Mouse (Mus musculus): ENCODE measurements at regions not wholly inside any gene's neighbourhood (a gene's known extent, or its start where the extent isn't known, plus 50 kb on each side); places are given as distances from the start of the nearest gene placed in this dataset.

- no peak for DNase-seq (ENCODE audit: extremely low spot score in 1 of 2, low spot score in 1 of 2)
Measured at GRCm38 (mm10) chr17:62546286-62546685, 334.8 kb downstream of the Efna5 start.

- peak; percentile 17 to 72 for DNase-seq (ENCODE audit: extremely low spot score in 1 of 2, low spot score in 1 of 2)
Measured at GRCm38 (mm10) chr17:62545330-62545729, 335.8 kb downstream of the Efna5 start.

- DNase-seq (ENCODE audit: extremely low spot score in 1 of 2, low spot score in 1 of 2) = no peak
Measured at GRCm38 (mm10) chr17:62543056-62543975, 337.8 kb downstream of the Efna5 start.

- no peak for DNase-seq (ENCODE audit: extremely low spot score in 1 of 2, low spot score in 1 of 2)
Measured at GRCm38 (mm10) chr17:62529911-62530310, 351.2 kb downstream of the Efna5 start.

- DNase-seq (ENCODE audit: extremely low spot score in 1 of 2, low spot score in 1 of 2) = no peak
Measured at GRCm38 (mm10) chr17:62527556-62527955, 353.6 kb downstream of the Efna5 start.

- DNase-seq (ENCODE audit: extremely low spot score in 1 of 2, low spot score in 1 of 2) = no peak
Measured at GRCm38 (mm10) chr17:62513635-62514034, 367.5 kb downstream of the Efna5 start.

GRCm38 (mm10) chr17:62510184-62510583 is 370.9 kb downstream of the Efna5 start:
- no peak for DNase-seq (ENCODE audit: extremely low spot score in 1 of 2, low spot score in 1 of 2)

GRCm38 (mm10) chr17:62507766-62508485 is 373.2 kb downstream of the Efna5 start:
- no peak for DNase-seq (ENCODE audit: extremely low spot score in 1 of 2, low spot score in 1 of 2)

GRCm38 (mm10) chr17:62504691-62505090 is 376.4 kb downstream of the Efna5 start:
- no peak for DNase-seq (ENCODE audit: extremely low spot score in 1 of 2, low spot score in 1 of 2)

GRCm38 (mm10) chr17:62470739-62471138 is 410.4 kb downstream of the Efna5 start:
- DNase-seq (ENCODE audit: extremely low spot score in 1 of 2, low spot score in 1 of 2) = peak; percentile 69 to 70

- DNase-seq (ENCODE audit: extremely low spot score in 1 of 2, low spot score in 1 of 2) = no peak
Measured at GRCm38 (mm10) chr17:62469367-62469766, 411.8 kb downstream of the Efna5 start.

GRCm38 (mm10) chr17:62468859-62469258 is 412.3 kb downstream of the Efna5 start:
- DNase-seq (ENCODE audit: extremely low spot score in 1 of 2, low spot score in 1 of 2) = no peak

GRCm38 (mm10) chr17:62467072-62467471 is 414.0 kb downstream of the Efna5 start:
- no peak for DNase-seq (ENCODE audit: extremely low spot score in 1 of 2, low spot score in 1 of 2)

- no peak for DNase-seq (ENCODE audit: extremely low spot score in 1 of 2, low spot score in 1 of 2)
Measured at GRCm38 (mm10) chr17:62464994-62465393, 416.1 kb downstream of the Efna5 start.

- DNase-seq (ENCODE audit: extremely low spot score in 1 of 2, low spot score in 1 of 2) = no peak
Measured at GRCm38 (mm10) chr17:62464228-62464627, 416.9 kb downstream of the Efna5 start.

GRCm38 (mm10) chr17:62461304-62462245 is 419.5 kb downstream of the Efna5 start:
- no peak for DNase-seq (ENCODE audit: extremely low spot score in 1 of 2, low spot score in 1 of 2)

GRCm38 (mm10) chr17:62458964-62459363 is 422.2 kb downstream of the Efna5 start:
- peak in 1 of 2 experiments; percentile 80 for DNase-seq (ENCODE audit: extremely low spot score in 1 of 2, low spot score in 1 of 2)

- no peak for DNase-seq (ENCODE audit: extremely low spot score in 1 of 2, low spot score in 1 of 2)
Measured at GRCm38 (mm10) chr17:62438045-62438444, 443.1 kb downstream of the Efna5 start.

- no peak for DNase-seq (ENCODE audit: extremely low spot score in 1 of 2, low spot score in 1 of 2)
Measured at GRCm38 (mm10) chr17:62436044-62436443, 445.1 kb downstream of the Efna5 start.
